Mouse (Mus musculus) embryo, embryonic 10 days (tissue): Measurements from ENCODE around the gene Trappc5.

Experiments
- DNase-seq: peaks from one replicate; pipeline ENCODE4 v3.0.0-alpha.2; 2015; ENCODE audit warnings: low spot score

The Trappc5 gene

DNA sequence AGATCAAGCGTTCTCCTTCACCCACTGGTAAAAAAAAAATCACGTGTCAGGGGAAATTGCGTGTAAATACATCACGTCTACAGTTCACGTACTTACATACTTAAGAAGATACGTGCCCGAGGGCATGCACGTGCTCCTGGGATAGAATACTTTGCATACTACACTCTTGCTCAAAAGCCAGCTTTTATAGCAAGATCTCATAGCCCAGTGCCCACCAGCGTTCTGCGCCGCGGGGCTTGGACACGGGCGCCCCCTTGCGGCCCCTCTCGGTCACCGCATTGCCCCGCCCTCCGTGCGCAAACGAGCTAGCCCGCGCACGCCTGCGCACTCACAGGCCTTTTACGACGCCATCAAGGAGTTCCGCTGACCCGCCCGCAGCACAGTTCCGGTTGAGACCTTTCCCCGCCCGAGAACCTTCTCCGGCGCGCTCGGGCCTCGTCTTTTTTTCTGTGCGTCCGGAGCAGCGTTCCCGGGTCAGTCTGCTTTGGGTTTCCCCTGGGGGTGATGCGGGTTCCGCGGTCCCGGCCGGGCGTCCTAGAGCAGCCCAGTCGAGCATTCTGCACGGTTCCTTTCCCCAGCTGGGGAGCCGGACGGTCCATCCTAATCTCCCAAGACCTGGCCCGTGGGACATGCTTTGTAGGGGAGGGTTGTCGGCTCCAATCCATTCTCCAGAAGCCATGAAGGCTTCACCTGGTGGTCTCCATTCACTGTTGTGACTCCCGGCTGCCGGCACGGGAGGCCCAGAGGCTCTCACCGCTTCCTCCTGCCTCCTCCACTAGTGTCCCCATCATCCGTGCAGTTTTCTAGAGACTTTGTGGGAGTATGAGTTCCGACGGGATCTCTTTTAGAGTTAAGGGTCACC, at the start of gene Trappc5:
Trappc5 (plus strand) TSS at position 169 of the 862 bp plus-strand sequence.
- peak; percentile 95 for DNase-seq

GRCm38 (mm10) chr8:3626971-3627370, 49.1 kb upstream of the Trappc5 start:
- no peak for DNase-seq

- peak; percentile 55 for DNase-seq
These were observed 48.1 kb upstream of the Trappc5 start for GRCm38 (mm10) chr8:3628014-3628413.

DNA sequence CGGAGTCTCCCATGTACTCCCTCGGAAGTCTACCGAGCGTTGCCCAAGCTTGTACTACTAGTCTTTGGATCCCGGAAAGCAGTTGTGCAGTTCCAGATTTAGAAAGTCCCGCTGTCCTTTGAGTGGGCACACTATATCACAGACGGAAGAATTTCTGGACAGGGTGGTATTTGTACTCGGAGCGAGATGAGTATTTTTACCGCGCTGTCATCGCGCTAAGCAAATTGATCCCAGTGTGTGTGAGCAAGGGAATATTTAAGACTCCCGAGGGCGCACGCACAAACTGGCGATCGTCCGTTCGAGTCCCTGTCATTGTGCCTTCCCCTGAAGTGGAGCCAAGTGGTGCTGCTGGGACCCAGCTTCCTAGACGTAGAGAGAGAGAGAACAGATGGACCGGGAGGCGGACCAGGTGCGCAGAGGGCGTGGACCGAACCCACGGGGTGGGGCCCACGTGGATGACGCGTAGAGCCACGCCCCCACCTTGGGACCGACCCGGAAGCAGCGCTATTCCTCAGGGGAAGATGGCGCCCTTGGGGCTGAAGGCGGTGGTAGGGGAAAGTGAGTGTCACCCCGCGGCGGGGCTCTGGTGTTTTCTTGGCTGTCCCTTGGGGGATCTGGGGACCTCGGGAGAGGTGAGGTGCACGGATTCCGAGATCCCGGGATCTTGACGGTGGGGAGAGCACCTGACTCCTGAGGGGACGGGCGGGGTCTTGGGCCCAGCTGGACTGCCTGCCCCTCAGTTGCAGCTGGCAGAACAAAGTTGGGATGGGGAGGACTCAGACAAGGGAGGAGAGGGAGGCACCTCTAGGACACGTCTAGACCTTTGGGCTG, 45.2 kb upstream of the Trappc5 start, which contains the start of gene Stxbp2:
Stxbp2 (plus strand) TSS at position 309 of the 831 bp plus-strand sequence.
- DNase-seq, result peak; percentile 78

DNA sequence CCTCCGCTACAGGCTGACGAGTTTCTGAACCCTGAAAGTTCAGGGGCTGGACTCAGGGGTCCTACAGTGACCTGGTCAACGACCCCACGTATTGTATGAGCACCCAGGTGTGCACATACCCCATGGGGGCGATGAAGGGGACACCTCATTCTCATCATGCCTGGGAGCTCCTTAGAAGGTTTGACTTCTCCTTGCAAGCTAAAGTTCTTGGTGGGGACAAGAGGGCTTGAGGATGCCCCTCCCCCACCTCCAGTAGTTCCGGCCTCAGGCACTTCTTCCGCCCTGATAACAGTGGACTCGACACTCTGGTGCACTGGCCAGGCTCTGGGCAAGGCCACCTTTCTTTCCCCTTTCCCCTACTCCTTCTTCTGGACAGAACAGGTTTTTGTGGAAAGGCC, 44.6 kb upstream of the Trappc5 start:
- DNase-seq, result no peak

- peak; percentile 45 for DNase-seq
These were observed 30.3 kb upstream of the Trappc5 start for GRCm38 (mm10) chr8:3645804-3646203.

DNA sequence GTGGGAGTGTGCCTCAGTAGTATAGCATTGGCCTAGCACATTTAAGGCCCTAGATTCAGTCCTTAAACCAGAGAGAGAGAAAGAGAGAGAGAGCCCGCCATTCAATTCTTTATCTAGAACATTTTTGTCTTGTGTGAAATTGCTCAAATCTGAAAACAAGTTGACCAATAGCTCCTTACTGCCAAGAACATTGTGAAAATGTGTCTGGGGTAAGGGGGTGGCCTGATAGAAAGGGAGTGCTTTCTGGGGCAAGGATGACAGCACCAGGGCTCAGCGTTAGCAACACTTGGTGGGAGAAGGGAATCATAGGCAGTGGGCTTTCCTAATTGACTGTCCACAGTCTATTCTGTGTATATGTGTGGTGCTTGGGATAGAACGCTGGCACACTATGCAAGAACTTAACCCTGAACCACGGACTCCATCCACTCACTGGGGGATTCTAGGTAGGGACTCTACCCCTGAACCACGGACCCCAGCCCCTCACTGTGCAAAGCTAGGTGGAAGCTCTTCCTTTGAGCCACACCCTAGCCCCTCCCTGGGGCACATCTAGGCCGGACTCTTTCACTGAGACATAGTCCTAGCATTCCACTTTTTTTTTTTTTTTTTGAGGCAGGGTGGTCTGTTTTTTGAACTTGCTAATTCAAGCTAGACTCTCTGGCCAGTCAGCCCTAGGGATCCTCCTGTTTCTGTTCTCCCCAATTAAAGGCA, 29.1 kb upstream of the Trappc5 start:
- DNase-seq, result no peak

DNA sequence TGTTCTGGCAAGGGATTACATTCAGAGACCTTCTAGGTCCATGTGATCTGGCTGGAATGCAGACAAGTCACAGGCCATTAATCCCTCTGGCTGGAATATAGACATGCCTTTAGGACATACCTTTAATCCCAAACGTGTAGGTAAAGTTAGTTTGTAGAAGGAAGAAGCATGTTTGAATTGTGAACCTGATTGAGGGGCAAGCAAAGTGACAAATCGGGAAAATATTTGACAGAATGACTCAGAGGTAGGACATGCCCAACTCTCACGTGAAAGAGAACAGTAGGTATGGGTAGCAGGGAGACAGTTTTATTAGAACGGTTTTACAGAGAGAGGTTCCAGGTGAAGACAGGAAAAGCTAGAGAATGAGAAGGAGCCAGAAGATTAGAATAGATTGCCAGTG, 28.5 kb upstream of the Trappc5 start:
- DNase-seq, result no peak

- DNase-seq, result no peak
These were observed 27.8 kb upstream of the Trappc5 start for GRCm38 (mm10) chr8:3648268-3648667.

DNA sequence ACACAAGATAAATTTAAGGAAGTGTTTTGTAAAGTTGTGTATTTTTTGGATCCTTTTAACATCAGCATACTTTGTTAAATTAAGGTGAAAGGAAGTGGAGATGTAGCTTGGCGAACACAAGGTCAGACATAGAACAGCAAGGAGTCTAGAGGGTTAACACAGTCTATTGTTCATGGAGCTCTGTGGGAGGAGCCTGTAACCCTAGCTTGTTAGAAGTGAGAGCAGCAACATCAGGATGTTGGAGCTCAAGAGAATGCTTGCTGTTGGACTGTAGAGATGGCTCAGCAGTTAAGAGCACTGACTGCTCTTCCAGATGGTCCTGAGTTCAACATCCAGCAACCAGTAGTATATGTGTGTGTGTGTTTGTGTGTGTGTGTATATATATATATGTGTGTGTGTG, 27.1 kb upstream of the Trappc5 start:
- peak; percentile 62 for DNase-seq

DNA sequence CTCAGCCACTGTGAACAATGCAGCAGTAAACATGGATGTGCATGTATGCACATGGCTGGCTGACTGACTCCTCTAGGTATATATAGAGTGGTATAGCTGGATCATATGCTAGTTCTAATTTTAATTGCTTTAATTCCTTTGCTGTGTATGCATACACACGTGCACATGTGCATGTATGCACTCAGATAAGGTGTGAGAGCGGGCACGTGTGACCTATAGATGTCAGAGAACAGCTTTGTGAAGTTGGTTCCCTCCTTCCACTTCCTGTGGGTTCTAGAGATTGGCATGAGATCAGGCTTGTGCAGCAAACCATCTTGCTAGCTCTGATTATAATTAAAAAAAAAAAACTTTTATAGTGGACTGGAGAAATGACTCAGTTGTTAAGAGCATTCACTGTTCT, 23.3 kb upstream of the Trappc5 start:
- DNase-seq, result no peak

DNA sequence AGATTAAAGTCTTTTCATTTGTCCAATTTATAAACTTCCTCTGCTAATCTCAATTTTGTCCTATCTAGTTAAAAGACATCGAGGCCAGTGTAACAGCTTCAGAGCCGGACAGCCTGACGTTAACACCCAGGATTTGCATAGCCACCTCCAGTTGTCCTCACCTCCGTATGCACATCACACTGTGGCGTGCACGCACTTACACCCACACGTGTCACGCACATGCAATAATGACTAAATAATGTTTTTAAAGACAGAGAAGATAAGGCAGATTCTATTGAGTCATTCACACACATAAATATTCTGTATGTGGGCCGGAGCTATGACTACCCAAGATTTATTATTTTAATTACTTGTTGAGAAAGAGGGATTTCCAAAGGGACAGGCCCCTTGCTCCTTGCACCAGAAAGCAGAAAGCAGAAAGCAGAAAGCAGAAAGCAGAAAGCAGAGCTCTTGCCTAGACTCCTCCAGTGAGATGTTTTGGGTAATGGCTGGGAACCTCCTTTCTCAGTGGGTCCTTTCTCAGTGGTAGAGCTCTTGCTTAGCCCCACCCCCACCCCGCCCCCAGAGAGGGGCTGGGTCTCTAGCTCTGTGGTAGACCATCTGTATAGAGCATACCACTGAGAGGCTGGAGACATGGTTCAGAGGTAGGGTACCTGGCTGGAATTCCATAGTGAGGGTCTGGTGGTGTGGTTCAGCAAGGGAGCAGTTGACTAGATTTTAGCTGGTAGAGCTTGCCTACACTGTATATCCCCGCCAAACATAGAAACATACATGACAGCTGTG, 21.2 kb upstream of the Trappc5 start:
- no peak for DNase-seq

- DNase-seq, result no peak
These were observed 20.6 kb upstream of the Trappc5 start, which contains the start of gene Retn for GRCm38 (mm10) chr8:3655526-3655925. Gene Retn (plus strand): TSS chr8:3655770.

DNA sequence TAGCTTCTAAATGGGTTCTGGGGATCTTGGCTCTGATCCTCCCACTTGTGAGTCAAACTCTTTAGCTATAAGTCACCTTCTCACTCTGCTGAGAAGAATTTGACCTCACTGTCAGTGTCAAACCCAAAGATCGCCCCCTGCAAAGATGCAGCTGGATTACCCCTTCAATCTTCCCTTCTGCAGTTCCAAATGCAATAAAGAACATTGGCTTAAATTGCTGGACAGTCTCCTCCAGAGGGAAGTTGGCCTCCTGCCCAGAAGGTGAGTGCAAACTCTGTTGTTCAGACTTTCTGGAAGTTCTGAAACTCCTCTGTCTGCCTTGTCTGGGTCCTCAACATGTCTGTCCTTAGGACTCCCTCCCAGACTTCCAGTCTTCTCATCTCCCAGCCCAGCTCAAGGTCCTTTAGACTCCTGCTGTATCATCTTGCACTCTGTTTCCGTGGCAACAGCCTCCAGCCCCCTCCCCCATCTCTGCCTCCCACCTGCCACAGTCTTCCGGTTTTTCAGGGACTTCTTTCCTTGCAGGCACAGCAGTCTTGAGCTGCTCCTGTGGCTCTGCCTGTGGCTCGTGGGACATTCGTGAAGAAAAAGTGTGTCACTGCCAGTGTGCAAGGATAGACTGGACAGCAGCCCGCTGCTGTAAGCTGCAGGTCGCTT, 19.2 kb upstream of the Trappc5 start:
- peak; percentile 21 for DNase-seq

DNA sequence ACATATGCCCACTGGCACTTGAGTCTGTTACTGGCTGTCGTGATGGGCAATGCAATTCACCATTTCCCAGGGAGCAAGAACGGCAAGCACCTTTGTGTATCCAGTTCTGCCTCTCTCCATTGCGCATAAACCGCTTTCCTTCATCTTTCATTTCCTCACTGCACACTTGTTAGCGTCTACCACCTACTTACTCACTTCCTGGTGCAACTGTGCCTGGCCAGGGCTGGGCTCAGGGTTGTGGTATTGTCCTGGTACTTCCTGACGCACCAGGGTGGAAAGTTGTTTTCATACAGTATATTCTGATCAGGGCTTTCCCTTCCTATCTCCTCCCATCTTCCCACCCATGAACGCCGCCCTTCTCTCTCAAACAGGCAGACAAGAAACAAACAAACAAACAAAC, 15.2 kb upstream of the Trappc5 start:
- no peak for DNase-seq

- no peak for DNase-seq
These were observed 11.7 kb upstream of the Trappc5 start for GRCm38 (mm10) chr8:3664405-3664804.

- DNase-seq, result no peak
These were observed 10.6 kb upstream of the Trappc5 start, which contains the start of gene Mcemp1 for GRCm38 (mm10) chr8:3665507-3665906. Gene Mcemp1 (plus strand): TSS chr8:3665754.

DNA sequence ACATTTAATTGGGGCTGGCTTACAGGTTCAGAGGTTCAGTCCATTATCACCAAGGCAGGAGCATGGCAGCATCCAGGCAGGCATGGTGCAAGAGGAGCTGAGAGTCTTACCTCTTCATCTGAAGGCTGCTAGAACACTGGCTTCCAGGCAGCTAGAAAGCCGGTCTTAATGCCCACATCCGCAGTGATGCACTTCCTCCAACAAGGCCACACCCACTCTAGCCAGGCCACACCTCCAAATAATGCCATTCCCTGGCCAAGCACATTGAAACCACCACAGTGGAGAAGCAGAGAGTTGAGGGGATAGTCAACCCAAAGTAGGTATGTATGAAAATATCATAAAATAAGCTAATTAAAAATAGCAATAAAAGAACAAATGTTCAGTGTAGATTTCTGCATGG, 5.7 kb upstream of the Trappc5 start:
- no peak for DNase-seq

GRCm38 (mm10) chr8:3671980-3672491, 4.1 kb upstream of the Trappc5 start, which contains the start of gene Fcor:
Gene Fcor (minus strand): TSS chr8:3672362.
- DNase-seq, result peak; percentile 92

- DNase-seq, result no peak
These were observed 1.4 kb upstream of the Trappc5 start for GRCm38 (mm10) chr8:3674671-3675070.
